Mouse (Mus musculus): ENCODE data around the gene Lyz1.
"Not testable (repeated sequence)": the region's sequence is repeated elsewhere in the genome, so short reads cannot be mapped to it uniquely, and the experiment has no call there.

The Lyz1 gene

GRCm38 (mm10) chr10:117292671-117293070, at the start of gene Lyz1:
Gene Lyz1 (minus strand): TSS chr10:117292868.
- DNase-seq (ENCODE audit: low spot score), result no peak

- no peak for DNase-seq (ENCODE audit: low spot score)
Observed at GRCm38 (mm10) chr10:117342406-117342805, 49.7 kb upstream of the Lyz1 start.

- no peak for DNase-seq (ENCODE audit: low spot score)
Observed at GRCm38 (mm10) chr10:117341029-117341428, 48.4 kb upstream of the Lyz1 start.

DNA sequence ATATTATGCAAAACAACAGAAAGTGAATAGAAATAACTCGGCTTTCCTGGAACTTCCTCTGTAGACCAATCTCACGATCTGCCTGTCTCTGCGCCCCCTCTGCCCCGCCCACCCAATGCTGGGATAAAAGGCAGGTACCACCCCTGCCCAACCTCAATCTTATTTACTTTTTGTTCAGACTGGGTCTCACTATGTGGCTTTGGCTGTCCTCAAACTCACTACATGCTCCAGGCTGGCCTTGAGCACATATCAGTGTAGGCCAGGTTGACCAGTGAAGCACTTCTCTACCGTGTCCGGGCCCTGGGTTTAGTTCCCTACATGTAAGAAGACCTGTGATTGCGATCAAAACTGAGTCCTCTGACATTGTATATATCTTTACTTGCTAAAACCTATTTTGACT, 46.6 kb upstream of the Lyz1 start:
- DNase-seq (ENCODE audit: low spot score), result no peak

GRCm38 (mm10) chr10:117337946-117338345, 45.3 kb upstream of the Lyz1 start:
- DNase-seq (ENCODE audit: low spot score), result no peak

DNA sequence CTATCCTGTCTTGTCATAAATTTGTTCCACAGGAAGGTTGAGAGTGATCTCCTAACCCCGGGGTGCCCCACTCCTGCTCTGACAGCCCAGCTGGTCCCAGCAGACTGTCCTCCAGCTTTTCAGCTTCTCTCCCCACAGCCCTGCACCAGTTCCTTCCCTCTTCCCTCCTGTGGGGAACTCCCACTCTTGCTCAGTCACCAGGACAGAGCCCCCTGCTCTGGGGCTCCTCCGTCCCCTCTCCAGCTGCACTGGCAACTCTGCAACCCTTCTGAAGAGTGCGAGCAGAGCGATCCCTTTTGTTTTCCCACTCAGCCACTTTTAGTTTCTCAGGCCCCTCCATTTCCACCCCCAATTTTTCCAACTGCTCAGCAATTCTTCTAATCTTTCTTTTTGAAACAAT, 43.0 kb upstream of the Lyz1 start:
- DNase-seq (ENCODE audit: low spot score), result no peak

DNA sequence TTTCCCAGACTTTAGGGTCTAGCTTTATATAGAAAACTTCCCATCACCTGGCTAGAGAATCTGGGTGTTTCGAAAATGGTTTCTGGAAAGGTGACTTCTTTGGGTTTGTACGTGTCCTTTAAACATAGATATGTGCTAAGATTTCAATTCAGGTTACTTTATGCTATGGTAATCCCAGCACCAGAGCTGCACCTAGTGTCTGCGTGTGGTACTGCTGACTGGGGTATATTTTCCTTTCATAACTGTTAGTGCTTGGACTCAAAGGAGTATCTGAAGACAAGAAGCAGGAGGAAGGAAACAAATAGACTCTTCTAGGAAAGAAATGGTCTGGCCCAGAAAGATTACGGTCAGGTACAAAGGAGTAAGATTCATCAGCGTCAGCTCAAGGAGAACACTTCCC, 37.9 kb upstream of the Lyz1 start:
- no peak for DNase-seq (ENCODE audit: low spot score)

- no peak for DNase-seq (ENCODE audit: low spot score)
Observed at GRCm38 (mm10) chr10:117323782-117324181, 31.1 kb upstream of the Lyz1 start.

DNA sequence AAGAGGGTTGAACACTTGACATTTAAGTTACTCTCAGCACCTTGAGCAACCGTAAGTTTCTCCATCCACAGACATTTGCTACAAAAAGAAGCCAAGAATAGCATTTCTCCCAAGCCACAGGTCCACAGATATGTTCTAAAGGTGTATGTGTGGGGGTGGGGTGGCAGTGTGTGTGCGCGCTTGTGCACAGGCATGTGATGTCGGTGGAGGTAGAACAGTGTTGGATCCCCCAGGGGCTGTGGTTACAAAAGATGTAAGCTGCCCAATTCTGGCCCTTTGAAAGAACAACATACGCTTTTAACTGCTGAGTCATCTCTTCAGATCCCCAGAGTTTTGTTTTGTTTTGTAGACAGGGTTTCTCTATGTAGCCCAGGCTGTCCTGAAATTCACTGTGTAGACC, 30.0 kb upstream of the Lyz1 start:
- no peak for DNase-seq (ENCODE audit: low spot score)

- DNase-seq (ENCODE audit: low spot score), result no peak
Observed at GRCm38 (mm10) chr10:117320571-117320981, 27.9 kb upstream of the Lyz1 start.

- DNase-seq (ENCODE audit: low spot score), result no peak
Observed at GRCm38 (mm10) chr10:117316391-117316790, 23.7 kb upstream of the Lyz1 start.

GRCm38 (mm10) chr10:117313133-117313532, 20.5 kb upstream of the Lyz1 start:
- DNase-seq (ENCODE audit: low spot score), result no peak

DNA sequence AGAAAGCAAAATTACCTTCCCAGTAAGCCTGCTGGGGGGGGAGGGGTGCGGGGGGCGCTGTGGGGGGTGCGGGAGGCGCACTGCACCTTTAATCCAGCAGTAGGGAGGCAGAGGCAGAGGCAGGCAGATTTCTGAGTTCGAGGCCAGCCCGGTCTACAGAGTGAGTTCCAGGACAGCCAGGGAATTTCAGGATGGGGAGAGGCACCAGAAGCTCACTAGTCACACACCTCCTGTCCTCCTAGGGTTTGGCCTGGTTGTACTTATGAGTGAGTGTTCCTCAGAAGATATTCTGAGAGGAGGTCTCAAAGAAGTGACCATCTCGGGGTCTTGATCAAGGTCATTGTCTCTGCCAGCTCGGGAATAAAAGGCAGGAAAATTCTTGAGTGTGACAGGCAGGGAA, 19.5 kb upstream of the Lyz1 start:
- DNase-seq (ENCODE audit: low spot score), result no peak

- no peak for DNase-seq (ENCODE audit: low spot score)
Observed at GRCm38 (mm10) chr10:117304371-117304770, 11.7 kb upstream of the Lyz1 start.

DNA sequence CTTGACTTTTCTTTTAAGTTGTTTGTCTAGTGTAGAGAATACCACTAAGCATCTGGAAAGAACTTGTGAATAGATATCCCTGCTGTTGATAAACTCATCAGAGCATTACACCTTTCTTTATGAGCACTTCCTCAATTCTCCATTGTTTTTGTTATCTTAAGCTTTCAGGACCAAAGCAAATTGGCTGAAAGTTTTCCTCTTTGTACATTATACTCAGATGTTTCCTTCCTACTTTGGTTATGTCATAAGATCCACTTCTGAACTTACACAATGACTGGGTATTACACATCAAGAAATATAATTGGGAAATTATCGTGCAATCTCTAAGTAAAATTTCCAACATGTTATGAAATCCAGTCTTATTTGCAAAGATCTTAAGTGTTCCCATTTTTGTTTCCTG, 9.0 kb upstream of the Lyz1 start:
- DNase-seq (ENCODE audit: low spot score), result no peak

- DNase-seq (ENCODE audit: low spot score), result no peak
Observed at GRCm38 (mm10) chr10:117299901-117300520, 7.3 kb upstream of the Lyz1 start.

- no peak for DNase-seq (ENCODE audit: low spot score)
Observed at GRCm38 (mm10) chr10:117299106-117299505, 6.4 kb upstream of the Lyz1 start.

- no peak for DNase-seq (ENCODE audit: low spot score)
Observed at GRCm38 (mm10) chr10:117298336-117298735, 5.7 kb upstream of the Lyz1 start.

GRCm38 (mm10) chr10:117290936-117291335, 1.7 kb downstream of the Lyz1 start:
- not testable (repeated sequence) for DNase-seq (ENCODE audit: low spot score)

GRCm38 (mm10) chr10:117290046-117290870, 2.4 kb downstream of the Lyz1 start:
- DNase-seq (ENCODE audit: low spot score), result no peak

DNA sequence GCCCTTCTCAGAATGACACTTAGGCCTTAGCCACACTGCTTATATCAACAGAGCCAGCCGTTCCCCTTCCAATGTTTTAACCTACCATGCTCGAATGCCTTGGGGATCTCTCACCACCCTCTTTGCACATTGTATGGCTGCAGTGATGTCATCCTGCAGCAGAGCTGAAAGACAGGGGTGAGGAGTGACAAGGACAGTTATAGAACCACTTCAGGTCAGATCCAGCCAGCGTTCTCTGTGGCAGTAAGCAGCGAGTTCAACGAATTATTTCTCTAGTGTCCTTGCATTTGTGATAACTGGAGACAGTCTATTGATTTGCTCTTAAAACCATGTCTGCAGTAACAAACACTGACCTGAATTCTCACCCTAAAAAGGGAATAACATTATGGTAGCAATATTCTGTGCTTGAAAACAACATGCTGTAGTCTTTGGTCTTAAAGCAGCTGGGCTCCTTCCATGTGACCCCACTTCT, 3.6 kb downstream of the Lyz1 start:
- DNase-seq (ENCODE audit: low spot score), result not testable (repeated sequence)

DNA sequence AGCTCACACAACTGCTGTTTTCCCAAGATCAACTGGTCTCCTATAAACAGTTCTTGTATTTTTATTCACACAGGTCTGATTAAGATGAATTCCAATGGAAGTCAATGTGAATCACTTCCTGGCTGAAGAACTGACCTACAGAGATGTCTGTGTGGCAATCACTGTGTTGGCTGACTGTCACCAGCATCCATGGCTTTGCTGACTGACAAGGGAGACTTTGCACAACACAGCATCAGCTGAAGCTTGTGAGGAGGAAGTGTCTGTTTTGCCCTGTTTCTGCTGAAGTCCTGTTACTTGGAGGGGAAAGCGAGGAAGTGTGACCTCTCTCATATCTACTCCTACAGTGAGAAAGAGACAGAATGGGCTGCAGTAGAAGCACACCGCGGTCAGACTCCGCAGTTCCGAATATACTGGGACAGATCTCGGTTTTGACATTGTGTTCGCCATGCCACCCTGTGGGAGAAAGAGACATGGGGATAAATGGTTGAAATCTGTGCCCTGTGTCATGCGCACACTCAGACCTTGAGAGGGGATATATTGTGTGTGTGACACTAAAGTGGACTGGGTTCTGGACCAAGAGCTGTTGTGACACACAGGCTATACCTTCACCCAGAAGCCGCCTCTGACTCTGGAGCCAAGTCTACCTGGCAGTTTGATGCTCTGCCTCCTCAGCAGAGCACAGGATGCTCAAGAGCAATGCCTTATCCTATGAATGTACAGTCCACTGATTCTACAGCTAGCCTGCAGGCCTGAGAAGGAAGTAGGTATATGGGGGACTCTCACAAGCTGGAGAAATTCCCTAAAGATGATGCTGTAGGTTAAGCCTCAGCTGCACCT, 4.3 kb downstream of the Lyz1 start:
- no peak for DNase-seq (ENCODE audit: low spot score)
